Mouse (Mus musculus) megakaryocyte, embryonic 14.5 days (primary cell): Measurements from ENCODE around the gene Gm5580.
"Not testable (repeated sequence)": the region's sequence is repeated elsewhere in the genome, so short reads cannot be mapped to it uniquely, and the experiment has no call there.

Source experiments
- FLI1 ChIP-seq: IDR thresholded peaks from 2 replicates; pipeline ENCODE4 v1.6.1; 2012; ENCODE audit warnings: low read length, inconsistent platforms, mixed read lengths
- GATA1 ChIP-seq: IDR thresholded peaks from 3 replicates; pipeline ENCODE4 v1.6.1; 2012; ENCODE audit warnings: mixed read lengths, low read length, inconsistent platforms, borderline replicate concordance

- not testable (repeated sequence) for TF ChIP-seq GATA1, FLI1
Measured at GRCm38 (mm10) chr6:116506302-116507003, 44.5 kb upstream of the Gm5580 start, which contains the start of gene Olfr212.
